Mouse (Mus musculus): Measurements from ENCODE around the gene Dab2ip.

Gene Dab2ip

DNA sequence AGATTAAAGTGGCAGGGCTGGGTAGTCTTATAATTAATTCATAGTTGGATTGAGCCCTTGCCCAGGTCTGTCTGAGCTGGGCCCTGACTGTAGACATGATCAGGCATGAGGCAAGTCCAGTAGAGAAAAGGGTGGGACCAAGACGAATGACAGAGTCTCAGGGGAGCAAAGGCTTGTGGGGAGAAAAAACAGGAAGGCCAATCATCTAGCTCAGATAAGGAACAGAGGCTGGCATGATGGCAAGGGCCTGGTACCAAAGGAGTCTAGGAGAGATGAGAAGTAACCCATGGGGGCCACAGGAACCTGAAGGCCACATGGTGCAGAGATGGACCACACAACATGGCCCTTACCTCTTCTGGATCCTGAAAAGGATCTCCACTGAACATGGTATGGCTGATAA lies 158.1 kb downstream of the Dab2ip start:
- no peak for DNase-seq (ENCODE audit: low spot score)

DNA sequence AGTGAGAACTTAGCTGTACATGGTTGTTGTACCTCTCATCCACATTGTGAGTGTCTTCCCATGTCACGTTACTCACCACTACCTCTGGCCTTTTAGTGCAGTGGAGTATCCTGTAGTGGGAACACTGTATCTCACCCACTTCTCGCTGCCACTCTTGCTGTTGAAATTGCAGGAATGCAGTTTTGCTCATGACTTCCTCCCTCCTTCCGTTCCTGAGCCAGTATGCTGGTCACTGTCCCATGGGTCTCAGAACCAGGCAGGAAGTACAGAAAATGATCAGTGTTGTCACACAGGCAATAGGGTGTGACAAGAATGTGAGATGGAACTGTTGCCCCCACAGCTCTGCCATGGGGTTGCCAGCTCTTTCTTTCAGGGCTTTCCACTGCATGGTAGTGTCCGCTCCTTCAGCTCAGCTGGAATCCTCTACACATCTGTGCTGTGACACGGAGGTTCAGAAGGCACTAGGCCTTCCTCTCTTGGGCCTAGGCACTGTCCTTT lies 160.0 kb downstream of the Dab2ip start:
- DNase-seq (ENCODE audit: low spot score) = no peak

DNA sequence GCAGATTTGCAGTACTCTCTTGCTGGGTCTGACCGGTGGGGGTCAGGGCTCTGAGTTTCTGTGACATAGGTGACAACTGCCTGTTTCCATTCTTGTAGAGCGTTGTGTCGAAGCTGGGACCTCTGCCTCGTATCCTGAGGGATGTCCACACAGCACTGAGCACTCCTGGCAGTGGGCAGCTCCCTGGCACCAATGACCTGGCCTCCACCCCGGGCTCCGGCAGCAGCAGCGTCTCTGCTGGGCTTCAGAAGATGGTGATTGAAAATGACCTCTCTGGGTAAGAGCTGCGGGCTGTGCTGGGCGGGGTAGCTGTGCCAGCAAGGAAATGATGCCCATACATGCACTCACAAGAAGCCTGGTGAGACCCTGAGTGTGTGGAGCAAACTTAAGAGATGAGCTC lies 160.6 kb downstream of the Dab2ip start:
- DNase-seq (ENCODE audit: low spot score) = no peak

- no peak for DNase-seq (ENCODE audit: low spot score)
These were observed 161.4 kb downstream of the Dab2ip start for GRCm38 (mm10) chr2:35719230-35720005.

DNA sequence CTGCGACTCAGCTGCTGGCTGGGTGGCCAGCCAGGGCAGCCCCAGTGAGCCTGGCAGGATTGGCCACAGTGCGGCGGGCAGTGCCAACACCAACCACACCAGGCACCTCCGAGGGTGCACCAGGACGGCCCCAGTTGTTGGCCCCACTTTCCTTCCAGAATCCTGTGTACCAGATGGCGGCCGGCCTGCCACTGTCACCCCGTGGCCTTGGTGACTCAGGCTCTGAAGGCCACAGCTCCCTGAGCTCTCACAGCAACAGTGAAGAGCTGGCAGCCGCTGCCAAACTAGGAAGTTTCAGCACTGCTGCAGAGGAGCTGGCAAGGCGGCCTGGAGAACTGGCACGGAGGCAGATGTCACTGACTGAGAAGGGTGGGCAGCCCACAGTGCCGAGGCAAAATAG lies 162.0 kb downstream of the Dab2ip start:
- DNase-seq (ENCODE audit: low spot score) = no peak

GRCm38 (mm10) chr2:35720550-35720949 lies 162.5 kb downstream of the Dab2ip start:
- no peak for DNase-seq (ENCODE audit: low spot score)

DNA sequence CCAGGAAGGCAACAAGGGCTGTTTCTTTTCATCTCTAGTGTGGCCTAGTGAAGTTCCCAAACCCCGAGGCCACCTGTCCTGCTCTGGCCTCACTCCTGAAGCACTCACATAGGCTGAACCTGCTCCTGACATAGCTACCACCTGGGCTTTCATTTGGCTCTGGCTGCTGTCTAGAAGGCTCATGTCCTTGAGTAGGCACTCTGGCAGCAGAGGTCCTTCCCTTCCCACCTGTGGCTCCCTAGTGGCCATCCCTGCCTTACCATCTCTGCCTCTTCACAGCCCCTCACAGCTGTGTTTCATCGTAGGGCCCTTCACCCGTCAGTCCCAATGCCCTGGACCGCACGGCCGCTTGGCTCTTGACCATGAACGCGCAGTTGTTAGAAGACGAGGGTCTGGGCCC lies 162.9 kb downstream of the Dab2ip start:
- DNase-seq (ENCODE audit: low spot score) = no peak

DNA sequence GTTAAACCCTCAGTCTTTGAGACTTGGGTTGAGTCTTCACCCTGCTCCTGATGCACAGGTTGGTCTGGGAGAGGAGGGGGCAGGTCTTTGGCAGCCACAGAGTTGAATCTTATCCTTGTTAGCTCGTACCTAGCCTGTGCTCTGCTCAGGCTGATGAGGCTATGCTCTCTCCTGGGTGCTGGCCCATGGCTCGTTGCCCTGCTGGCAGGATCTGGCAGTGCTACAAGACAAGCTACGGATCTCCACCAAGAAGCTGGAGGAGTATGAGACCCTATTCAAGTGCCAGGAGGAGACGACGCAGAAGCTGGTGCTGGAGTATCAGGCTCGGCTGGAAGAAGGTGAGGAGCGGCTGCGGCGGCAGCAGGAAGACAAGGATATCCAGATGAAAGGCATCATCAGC lies 164.8 kb downstream of the Dab2ip start:
- DNase-seq (ENCODE audit: low spot score) = no peak

DNA sequence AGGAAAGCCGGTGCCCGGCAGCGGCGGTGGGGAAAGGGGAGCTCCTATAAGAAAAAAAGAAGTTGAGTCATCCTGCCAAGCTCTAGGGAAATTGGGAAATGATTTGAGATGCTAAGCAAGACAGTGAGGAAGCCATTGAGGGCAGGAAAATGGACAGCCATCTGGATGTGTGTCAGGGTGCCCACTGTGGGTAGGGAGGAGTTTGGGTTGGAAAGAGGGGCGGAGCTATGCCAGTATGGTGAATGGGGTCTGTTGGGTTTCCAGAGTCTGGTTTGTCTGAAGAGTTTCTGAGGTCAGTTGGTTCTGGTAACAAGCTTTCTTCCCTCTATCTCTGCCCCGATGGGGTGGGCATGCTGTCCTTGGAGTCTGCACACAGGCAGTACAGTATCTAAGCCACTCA lies 165.2 kb downstream of the Dab2ip start:
- DNase-seq (ENCODE audit: low spot score) = no peak

DNA sequence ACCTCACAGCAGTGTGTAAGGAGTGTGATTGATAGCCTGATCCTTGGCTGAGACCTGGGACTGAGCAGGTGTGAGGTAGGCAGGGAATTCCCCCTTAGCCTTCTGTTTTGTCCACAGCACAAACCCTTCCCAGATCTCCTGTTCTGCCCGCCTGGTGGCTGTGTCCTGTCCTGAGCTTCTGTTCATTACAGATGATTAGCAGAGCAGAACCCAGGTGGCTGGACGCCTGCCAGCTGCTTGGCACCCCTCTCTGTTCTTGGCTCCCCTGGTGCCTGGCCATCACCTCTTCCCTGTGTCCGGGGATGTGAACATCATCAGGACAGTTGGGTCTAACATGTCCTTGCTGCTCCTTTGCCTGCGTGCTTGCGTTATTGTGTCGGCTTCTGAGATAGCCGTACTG lies 165.6 kb downstream of the Dab2ip start:
- DNase-seq (ENCODE audit: low spot score) = no peak

- no peak for DNase-seq (ENCODE audit: low spot score)
These were observed 170.6 kb downstream of the Dab2ip start for GRCm38 (mm10) chr2:35728633-35729032.

DNA sequence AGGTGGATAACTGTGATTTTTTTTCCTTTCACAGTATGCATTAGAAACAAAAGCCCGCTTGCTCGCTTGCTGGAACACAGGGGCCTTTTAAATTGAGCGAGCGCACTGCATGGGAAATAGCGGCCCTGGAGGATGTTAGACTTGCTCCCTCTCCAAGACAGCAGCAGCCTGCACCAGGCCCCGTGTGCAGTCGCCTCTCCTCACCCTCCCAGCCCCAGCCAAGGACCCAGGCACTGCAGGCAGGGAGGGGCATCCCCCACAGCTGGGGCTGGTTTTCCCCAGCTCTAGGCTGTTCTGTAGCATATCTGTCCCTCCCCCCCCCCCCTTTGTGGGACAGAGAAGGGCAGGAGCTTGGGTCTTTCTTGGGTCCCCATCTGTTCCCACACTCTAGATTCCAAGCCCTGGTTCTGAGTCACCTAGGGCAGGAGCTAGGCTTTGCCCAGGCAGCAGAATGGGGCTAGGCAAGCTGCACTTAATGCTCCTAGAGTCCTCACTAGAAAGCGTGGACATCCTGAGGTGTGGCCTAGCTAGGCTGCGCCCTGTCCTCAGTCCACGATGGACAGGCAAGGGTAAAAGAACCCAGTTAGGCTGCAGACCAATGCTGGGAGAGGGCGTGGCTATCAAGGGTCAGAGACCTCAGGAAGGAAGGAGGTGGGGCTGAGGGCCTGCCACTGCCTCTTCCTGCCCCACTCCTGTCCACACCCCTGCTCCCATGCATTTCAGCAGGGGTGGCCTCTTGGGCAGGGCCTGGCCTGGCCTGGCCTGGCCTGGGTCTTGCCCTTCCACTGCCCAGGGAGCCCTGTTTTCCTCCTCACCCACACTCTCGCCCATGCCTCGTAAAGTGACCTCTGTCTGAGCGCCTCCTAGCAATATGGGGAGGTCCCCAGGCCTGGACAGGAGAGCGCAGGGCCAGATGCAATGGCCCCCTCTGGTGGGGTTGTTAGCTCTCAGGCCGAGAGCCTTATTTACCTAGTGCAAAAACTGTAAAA lies 171.3 kb downstream of the Dab2ip start:
- peak; percentile 74 for DNase-seq (ENCODE audit: low spot score)

GRCm38 (mm10) chr2:35731671-35732449 lies 173.8 kb downstream of the Dab2ip start:
- no peak for DNase-seq (ENCODE audit: low spot score)

DNA sequence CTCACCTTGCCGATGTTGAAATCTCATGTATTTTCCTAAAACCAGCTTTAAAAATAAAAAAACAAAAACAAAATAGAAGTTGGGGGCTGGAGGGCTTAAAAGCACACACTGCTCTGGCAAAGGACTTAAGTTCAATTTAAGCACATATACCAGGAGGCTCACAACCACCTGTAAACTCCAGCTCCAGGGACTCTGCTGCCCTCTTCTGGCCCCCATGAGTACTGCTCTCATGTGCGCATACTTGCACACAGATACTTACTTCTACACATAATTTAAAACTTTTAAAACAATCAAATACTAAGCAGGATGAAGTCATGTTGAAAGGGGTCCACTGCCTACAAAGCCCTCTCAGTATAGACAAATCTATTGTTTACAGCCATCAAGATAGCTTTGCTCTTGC lies 176.9 kb downstream of the Dab2ip start:
- no peak for DNase-seq (ENCODE audit: low spot score)

DNA sequence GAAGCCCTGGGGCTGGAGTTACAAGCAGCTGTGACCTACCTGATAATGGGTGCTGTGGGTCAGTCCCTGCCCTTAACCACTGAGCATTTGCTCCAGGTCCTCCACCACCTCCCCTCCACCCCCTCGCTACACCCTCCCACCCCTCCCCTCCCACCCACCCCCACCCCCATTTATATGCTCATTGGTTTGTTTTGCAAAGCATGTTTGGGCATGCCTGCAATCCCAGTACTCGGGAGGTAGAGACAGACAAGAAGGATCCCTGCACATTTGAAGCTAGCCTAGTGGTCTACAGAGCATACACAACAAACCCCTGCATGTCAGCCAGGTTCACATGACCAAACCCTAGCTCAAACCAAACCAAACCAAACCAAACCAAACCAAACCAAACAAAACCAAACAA lies 178.0 kb downstream of the Dab2ip start:
- DNase-seq (ENCODE audit: low spot score) = no peak

- DNase-seq (ENCODE audit: low spot score) = no peak
These were observed 179.5 kb downstream of the Dab2ip start for GRCm38 (mm10) chr2:35737467-35738027.

- no peak for DNase-seq (ENCODE audit: low spot score)
These were observed 181.7 kb downstream of the Dab2ip start for GRCm38 (mm10) chr2:35739669-35740254.

DNA sequence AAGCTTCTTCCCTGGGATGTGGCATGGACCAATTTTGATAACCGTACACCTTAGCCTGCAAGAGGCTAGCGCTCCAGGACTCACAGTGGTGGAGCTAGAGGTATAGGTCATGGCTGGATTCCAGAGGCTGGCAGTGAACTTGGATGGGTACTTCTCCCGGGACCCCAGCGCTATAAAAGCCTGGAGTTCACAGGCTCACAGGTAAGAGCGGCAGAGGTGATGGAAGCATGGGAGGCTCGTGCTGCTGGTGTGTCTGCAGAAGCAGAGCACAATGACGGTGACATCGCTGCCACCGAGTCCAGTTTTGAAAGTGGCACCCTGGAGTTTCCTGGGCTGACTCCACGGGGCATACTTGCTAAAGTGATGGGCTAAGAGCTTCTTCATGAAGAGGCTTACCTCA lies 187.8 kb downstream of the Dab2ip start:
- DNase-seq (ENCODE audit: low spot score) = no peak

- no peak for DNase-seq (ENCODE audit: low spot score)
These were observed 188.6 kb downstream of the Dab2ip start for GRCm38 (mm10) chr2:35746638-35747037.

GRCm38 (mm10) chr2:35747371-35748035 lies 189.4 kb downstream of the Dab2ip start:
- no peak for DNase-seq (ENCODE audit: low spot score)

Measured in yolk sac, embryonic 10.5 days (tissue).